Mouse (Mus musculus) limb, embryonic 15.5 days (tissue): Measurements from ENCODE around the gene Pdk2. TPM values are rescaled to one million over a fixed set of nuclear protein-coding genes. Genes with fewer than 3 reads are reported as not detected.

Experiments used
- ATAC-seq: fragments of 200-750 bp; cut with Nextera tagmentation; 2 replicates; pipeline ENCODE4 v1.8.0; 2017; ENCODE audit warnings: low read depth, moderate TSS enrichment; ENCODE audit not compliant: insufficient number of reproducible peaks, low FRiP score, low TSS enrichment
- H3K27ac ChIP-seq: fragments of 300-500 bp; sonication (generic); 2 replicates; pipeline ENCODE4 v1.5.1; 2015; ENCODE audit warnings: moderate library complexity, mild to moderate bottlenecking, inconsistent platforms
- H3K27me3 ChIP-seq: fragments of 300-500 bp; sonication (generic); 2 replicates; pipeline ENCODE4 v1.6.1; 2015; ENCODE audit warnings: inconsistent platforms
- H3K36me3 ChIP-seq: fragments of 300-500 bp; sonication (generic); 2 replicates; pipeline ENCODE4 v1.6.1; 2015; ENCODE audit warnings: inconsistent platforms
- H3K4me1 ChIP-seq: fragments of 300-500 bp; sonication (generic); 2 replicates; pipeline ENCODE4 v1.6.1; 2015; ENCODE audit warnings: inconsistent platforms
- H3K4me2 ChIP-seq: fragments of 300-500 bp; sonication (generic); 2 replicates; pipeline ENCODE4 v1.6.1; 2015; ENCODE audit warnings: mild to moderate bottlenecking, inconsistent platforms
- H3K4me3 ChIP-seq: fragments of 300-500 bp; sonication (generic); 2 replicates; pipeline ENCODE4 v1.5.1; 2015; ENCODE audit warnings: mild to moderate bottlenecking, inconsistent platforms
- H3K9ac ChIP-seq: fragments of 300-500 bp; sonication (generic); 2 replicates; pipeline ENCODE4 v1.6.1; 2015; ENCODE audit warnings: inconsistent platforms
- H3K9me3 ChIP-seq: fragments of 300-500 bp; sonication (generic); 2 replicates; pipeline ENCODE4 v1.6.1; 2016; ENCODE audit warnings: inconsistent platforms
- WGBS: fragments of 180-500 bp; shearing (Covaris S2); methylation state at CpG from one replicate; pipeline ENCODE4 v1.1.7; 2015; 5-methylcytosine and 5-hydroxymethylcytosine counted together
- polyA plus RNA-seq: library from polyadenylated mRNA; unstranded; fragments of >200 nt; fragmentation: Nextera tagmentation; extraction: Ambion mirVana; gene quantifications from 2 replicates; pipeline ENCODE4 v1.2.1, GENCODE M21; 2015

Pdk2 gene
- polyA plus RNA-seq: 33.4 and 42.9 TPM in 2 replicates

- Histone ChIP-seq H3K27ac (peak within 1 kb of the TSS; percentile 86), H3K9ac (peak within 1 kb of the TSS; percentile 77), H3K4me3 (peak within 1 kb of the TSS; percentile 82), H3K4me1 (peaks cover 22% of the 10 kb centered on the region), H3K4me2 (peak within 1 kb of the TSS; percentile 82), H3K27me3 (no peaks in the 10 kb centered on the region), H3K36me3 (peaks cover 26% of the 10 kb centered on the region), H3K9me3 (no peaks in the 10 kb centered on the region)
- ATAC-seq: peak; percentile 96
- under 1% methylated on average over 40 of the region's 41 CpGs for WGBS
Observed at GRCm38 (mm10) chr11:95041139-95041609, at the start of gene Pdk2. Pdk2 (minus strand) TSS chr11:95041354.

GRCm38 (mm10) chr11:95088857-95089779 lies 48.0 kb upstream of the Pdk2 start:
- Histone ChIP-seq H3K36me3 (no peaks in the 10 kb centered on the region), H3K27me3 (no peaks in the 10 kb centered on the region; the same call in 1 of the 2 replicates), H3K27ac (no peak overlapping the region), H3K4me2 (no peak overlapping the region), H3K4me3 (no peak overlapping the region), H3K4me1 (peaks cover 18% of the 10 kb centered on the region), H3K9ac (no peak overlapping the region), H3K9me3 (no peaks in the 10 kb centered on the region)
- ATAC-seq: no peak; the same call in 1 of the 2 replicates
- WGBS: 63% methylated on average over 16 of the region's 16 CpGs

GRCm38 (mm10) chr11:95088286-95088685 lies 47.1 kb upstream of the Pdk2 start:
- ATAC-seq: no peak
- H3K4me2 ChIP-seq: no peak overlapping the region
- H3K4me3 ChIP-seq: no peak overlapping the region
- H3K9ac ChIP-seq: no peak overlapping the region
- peaks cover 18% of the 10 kb centered on the region for H3K4me1 ChIP-seq
- H3K9me3 ChIP-seq: no peaks in the 10 kb centered on the region
- no peak overlapping the region for H3K27ac ChIP-seq
- H3K27me3 ChIP-seq: no peaks in the 10 kb centered on the region; the same call in 1 of the 2 replicates
- H3K36me3 ChIP-seq: no peaks in the 10 kb centered on the region
- WGBS: 53% methylated on average over 7 of the region's 7 CpGs

- Histone ChIP-seq H3K9ac (no peak overlapping the region), H3K36me3 (no peaks in the 10 kb centered on the region), H3K27me3 (no peaks in the 10 kb centered on the region; the same call in 1 of the 2 replicates), H3K9me3 (no peaks in the 10 kb centered on the region), H3K27ac (no peak overlapping the region), H3K4me1 (peaks cover 18% of the 10 kb centered on the region), H3K4me2 (no peak overlapping the region), H3K4me3 (no peak overlapping the region)
- ATAC-seq: no peak
- WGBS: 71% methylated on average over 17 of the region's 17 CpGs
Observed at GRCm38 (mm10) chr11:95087301-95088228, 46.4 kb upstream of the Pdk2 start.

- WGBS: 49% methylated on average over 5 of the region's 5 CpGs
- no peaks in the 10 kb centered on the region; the same call in 1 of the 2 replicates for H3K27me3 ChIP-seq
- ATAC-seq: no peak
- H3K9me3 ChIP-seq: no peaks in the 10 kb centered on the region
- H3K36me3 ChIP-seq: no peaks in the 10 kb centered on the region
- H3K4me1 ChIP-seq: peaks cover 18% of the 10 kb centered on the region
- H3K4me2 ChIP-seq: no peak overlapping the region
- H3K9ac ChIP-seq: no peak overlapping the region
- H3K27ac ChIP-seq: no peak overlapping the region
- H3K4me3 ChIP-seq: no peak overlapping the region
Observed at GRCm38 (mm10) chr11:95086229-95086628, 45.1 kb upstream of the Pdk2 start.

- H3K27me3 ChIP-seq: no peaks in the 10 kb centered on the region; the same call in 1 of the 2 replicates
- no peak overlapping the region for H3K9ac ChIP-seq
- no peaks in the 10 kb centered on the region for H3K36me3 ChIP-seq
- no peak overlapping the region for H3K4me2 ChIP-seq
- ATAC-seq: no peak
- no peak overlapping the region for H3K27ac ChIP-seq
- H3K9me3 ChIP-seq: no peaks in the 10 kb centered on the region
- peaks cover 18% of the 10 kb centered on the region for H3K4me1 ChIP-seq
- WGBS: 13% methylated on average over 5 of the region's 5 CpGs
- no peak overlapping the region for H3K4me3 ChIP-seq
Observed at GRCm38 (mm10) chr11:95085710-95086109, 44.6 kb upstream of the Pdk2 start.

GRCm38 (mm10) chr11:95084811-95085382 lies 43.7 kb upstream of the Pdk2 start:
- no peak for ATAC-seq

GRCm38 (mm10) chr11:95084175-95084574 lies 43.0 kb upstream of the Pdk2 start:
- no peaks in the 10 kb centered on the region for H3K9me3 ChIP-seq
- ATAC-seq: no peak
- H3K4me2 ChIP-seq: no peak overlapping the region
- no peak overlapping the region for H3K4me3 ChIP-seq
- peaks cover 17% of the 10 kb centered on the region for H3K4me1 ChIP-seq
- H3K27ac ChIP-seq: no peak overlapping the region
- 39% methylated on average over 4 of the region's 4 CpGs for WGBS
- no peak overlapping the region for H3K9ac ChIP-seq
- H3K36me3 ChIP-seq: no peaks in the 10 kb centered on the region
- peaks cover 6% of the 10 kb centered on the region; the same call in 1 of the 2 replicates for H3K27me3 ChIP-seq

More at GRCm38 (mm10) chr11:95084811-95085382, 43.7 kb upstream of the Pdk2 start:
- Histone ChIP-seq H3K4me1 (peaks cover 18% of the 10 kb centered on the region), H3K36me3 (no peaks in the 10 kb centered on the region), H3K27me3 (no peaks in the 10 kb centered on the region; the same call in 1 of the 2 replicates), H3K9ac (no peak overlapping the region), H3K9me3 (no peaks in the 10 kb centered on the region), H3K4me3 (no peak overlapping the region), H3K4me2 (no peak overlapping the region), H3K27ac (no peak overlapping the region)
- 33% methylated on average over 5 of the region's 5 CpGs for WGBS

GRCm38 (mm10) chr11:95082896-95083295 lies 41.7 kb upstream of the Pdk2 start:
- H3K27me3 ChIP-seq: peaks cover 19% of the 10 kb centered on the region
- H3K9me3 ChIP-seq: no peaks in the 10 kb centered on the region
- H3K4me1 ChIP-seq: peaks cover 16% of the 10 kb centered on the region
- H3K4me2 ChIP-seq: no peak overlapping the region
- no peak overlapping the region for H3K9ac ChIP-seq
- no peaks in the 10 kb centered on the region for H3K36me3 ChIP-seq
- WGBS: 85% methylated on average over 7 of the region's 7 CpGs
- no peak overlapping the region for H3K4me3 ChIP-seq
- ATAC-seq: no peak
- no peak overlapping the region for H3K27ac ChIP-seq

GRCm38 (mm10) chr11:95080783-95081182 lies 39.6 kb upstream of the Pdk2 start:
- Histone ChIP-seq H3K27ac (no peak overlapping the region), H3K4me1 (peaks cover 21% of the 10 kb centered on the region), H3K27me3 (peaks cover 39% of the 10 kb centered on the region), H3K4me3 (no peak overlapping the region), H3K9me3 (no peaks in the 10 kb centered on the region), H3K9ac (no peak overlapping the region), H3K4me2 (no peak overlapping the region), H3K36me3 (no peaks in the 10 kb centered on the region)
- no peak for ATAC-seq
- WGBS: 81% methylated on average over 6 of the region's 6 CpGs

GRCm38 (mm10) chr11:95079256-95079875 lies 38.2 kb upstream of the Pdk2 start:
- no peak for ATAC-seq
- Histone ChIP-seq H3K4me3 (no peak overlapping the region), H3K4me2 (no peak overlapping the region), H3K9ac (no peak overlapping the region), H3K27ac (no peak overlapping the region), H3K9me3 (no peaks in the 10 kb centered on the region), H3K27me3 (peaks cover 51% of the 10 kb centered on the region), H3K36me3 (no peaks in the 10 kb centered on the region), H3K4me1 (peaks cover 33% of the 10 kb centered on the region)
- WGBS: 70% methylated on average over 6 of the region's 6 CpGs
